Mouse (Mus musculus): Measurements from ENCODE around the gene Smg8. TPM values are rescaled to one million over a fixed set of nuclear protein-coding genes. Genes with fewer than 3 reads are reported as not detected.
"Not testable (repeated sequence)": the region's sequence is repeated elsewhere in the genome, so short reads cannot be mapped to it uniquely, and the experiment has no call there.

Smg8 gene
- total RNA-seq, 2 experiments from 2014 or later = 15.2 to 23.4 TPM

DNA sequence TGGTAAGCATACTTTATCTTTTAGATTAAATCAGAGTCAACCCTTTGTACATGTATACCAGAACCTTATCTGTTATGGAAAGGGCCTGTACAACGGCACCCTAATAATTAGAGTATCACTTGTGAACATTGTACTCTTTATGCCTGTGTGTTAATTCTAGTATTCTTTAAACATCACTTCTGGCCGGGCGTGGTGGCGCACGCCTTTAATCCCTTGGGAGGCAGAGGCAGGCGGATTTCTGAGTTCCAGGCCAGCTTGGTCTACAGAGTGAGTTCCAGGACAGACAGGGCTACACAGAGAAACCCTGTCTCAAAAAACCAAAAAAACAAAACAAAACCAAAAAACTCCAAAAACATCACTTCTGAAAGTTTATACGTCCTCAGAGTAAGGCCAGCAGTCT lies 37.7 kb downstream of the Smg8 start:
- DNase-seq (ENCODE audit: low spot score in 2 of 2) = not testable (repeated sequence)

GRCm38 (mm10) chr11:87046968-87047367 lies 39.6 kb downstream of the Smg8 start:
- no peak for DNase-seq (ENCODE audit: low spot score in 2 of 2)

DNA sequence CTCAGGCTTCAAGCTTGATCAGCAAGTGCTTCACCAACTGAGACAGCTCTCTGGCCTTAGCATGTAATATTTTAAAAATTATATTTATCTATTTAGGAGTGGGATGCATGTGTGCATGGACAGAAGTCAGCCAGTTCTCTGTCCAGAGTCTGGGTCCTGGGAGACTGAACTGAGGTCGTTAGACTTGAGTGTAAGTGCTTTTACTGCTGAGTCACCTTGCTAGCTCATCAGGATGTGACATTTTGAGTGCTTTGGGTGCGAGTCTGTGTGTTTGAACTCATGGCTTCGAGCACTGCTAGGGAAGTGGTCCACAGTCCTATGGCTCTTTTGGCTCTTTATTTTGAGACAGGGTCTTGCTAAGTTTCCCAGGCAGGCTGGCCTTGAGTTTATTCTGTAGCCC lies 43.5 kb downstream of the Smg8 start:
- DNase-seq (ENCODE audit: low spot score in 2 of 2) = no peak

DNA sequence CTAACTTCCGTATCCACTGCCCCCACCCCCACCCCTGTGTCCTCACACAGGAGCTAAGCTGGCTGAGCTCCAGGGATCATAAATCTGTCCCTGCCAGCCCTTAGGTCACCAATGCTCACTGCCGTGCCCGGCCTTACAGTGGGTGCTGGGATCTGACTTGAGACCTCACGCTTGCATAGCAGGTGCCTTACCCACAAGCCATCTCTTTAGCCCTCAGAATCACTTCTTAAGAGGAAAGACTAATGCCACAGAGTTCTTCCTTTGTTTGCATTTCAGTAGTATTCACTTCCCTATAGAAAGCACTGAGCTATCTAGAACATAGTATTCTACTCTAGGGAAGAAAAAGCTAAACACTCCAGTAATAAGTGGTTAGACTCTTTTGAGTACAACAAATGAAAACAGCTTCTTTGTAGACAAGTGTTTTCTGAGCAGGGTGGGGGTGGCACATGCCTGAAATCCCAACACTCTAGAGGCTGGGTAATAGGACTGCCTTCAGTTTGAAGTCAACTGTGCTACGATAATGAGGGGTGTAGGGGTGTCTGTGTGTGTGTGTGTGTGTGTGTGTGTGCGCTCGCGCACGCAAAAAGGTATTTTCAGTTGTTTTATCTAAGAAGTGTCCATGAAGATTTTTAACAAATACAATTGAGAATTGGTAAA lies 47.1 kb downstream of the Smg8 start:
- peak in 1 of 2 experiments; percentile 22 for DNase-seq (ENCODE audit: low spot score in 2 of 2)

GRCm38 (mm10) chr11:87036180-87036579 lies 50.4 kb downstream of the Smg8 start:
- DNase-seq (ENCODE audit: low spot score in 2 of 2) = no peak

DNA sequence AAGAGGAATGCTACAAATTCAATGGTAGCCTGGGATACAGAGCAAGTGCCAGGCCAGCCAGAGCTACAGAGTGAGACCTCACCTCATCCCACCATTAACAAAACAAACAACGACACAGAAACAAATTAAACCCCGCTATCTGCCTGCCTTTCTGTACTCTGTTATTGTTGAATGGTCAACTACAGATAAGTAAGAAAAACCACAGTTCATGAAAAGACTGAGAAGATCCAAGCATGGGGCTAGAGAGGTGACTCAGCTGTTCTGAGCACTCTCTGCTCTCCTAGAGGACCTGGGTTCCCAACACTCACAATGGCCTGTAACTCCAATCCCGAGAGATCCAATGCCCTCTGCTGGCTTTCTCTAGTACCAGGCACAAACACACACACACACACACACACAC lies 58.4 kb downstream of the Smg8 start:
- no peak for DNase-seq (ENCODE audit: low spot score in 2 of 2)

Small RNA genes lying within 50 kb of the gene (microRNA-seq; reads per million reads assigned to microRNA genes)
- 25.1 to 369 reads per million in 2 experiments for gene Mir301 (ENCODE audit: borderline number of aligned reads in 2 of 2)

Other genes starting within 250 kb of the Smg8 start
- 10 to 100 TPM; 12.8 to 31.2 TPM for gene Ypel2, start 93.1 kb downstream of the Smg8 start, total RNA-seq (2021)
- gene Gdpd1, start 12.7 kb downstream of the Smg8 start, total RNA-seq (2021) = 1 to 10 TPM; 3.7 to 6.3 TPM
- under 1 TPM; 0.46 to 0.58 TPM for gene Prr11, start 21.9 kb upstream of the Smg8 start, total RNA-seq (2021)
- 1 to 10 TPM; 6.0 to 6.2 TPM for gene Ska2, start 22.5 kb upstream of the Smg8 start, total RNA-seq (2021)
- 10 to 100 TPM; 14.2 to 14.9 TPM for gene Trim37, start 40.3 kb upstream of the Smg8 start, total RNA-seq (2021)